Mouse (Mus musculus): Measurements from ENCODE around the gene Rcor1.

DNA sequence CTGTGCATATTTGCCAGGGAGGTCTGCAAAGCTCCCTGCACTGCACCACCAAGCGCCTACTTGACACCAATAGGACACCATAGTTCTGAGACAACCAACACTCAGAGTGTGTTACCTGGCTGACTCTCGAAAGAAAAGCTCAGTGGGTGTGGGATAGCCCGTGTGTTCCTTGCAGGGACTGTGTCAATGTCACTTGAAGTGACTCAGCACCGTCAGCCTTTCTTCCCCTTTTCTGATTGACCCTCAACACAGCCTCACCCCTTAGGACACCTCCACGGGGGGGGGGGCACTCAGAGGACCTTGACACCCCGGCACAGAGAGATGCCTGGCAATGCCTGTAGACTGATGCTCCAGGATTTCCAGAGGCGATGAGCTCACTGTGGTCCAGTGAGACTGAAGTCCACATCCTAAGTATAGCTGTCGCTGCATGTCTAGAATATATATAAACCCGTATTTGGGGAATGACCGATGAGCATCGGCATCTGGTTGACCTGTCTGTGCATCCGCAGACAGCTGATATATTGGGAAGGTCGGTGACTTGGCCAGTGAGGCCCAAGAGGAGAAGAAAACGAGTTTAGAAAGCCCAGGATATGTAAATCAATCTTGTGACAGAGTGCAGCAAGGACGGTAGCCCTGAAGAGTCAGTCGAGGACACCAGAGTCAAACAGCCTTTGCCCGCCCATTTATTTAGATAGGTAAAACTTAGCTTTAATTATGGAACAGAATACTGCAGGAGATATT, 110.5 kb downstream of the Rcor1 start:
- TF ChIP-seq POLR2A (IDR thresholded peaks at IDR 0.05; ENCODE audit: control insufficient read depth, low read depth, low read length) (no peak), CTCF (IDR thresholded peaks at IDR 0.05; ENCODE audit: control insufficient read depth, insufficient read depth, insufficient replicate concordance, low read depth, low read length) (no peak)

Data from testis, adult 2 months (tissue).